Mouse (Mus musculus): Measurements from ENCODE around the gene Tspan3.

DNA sequence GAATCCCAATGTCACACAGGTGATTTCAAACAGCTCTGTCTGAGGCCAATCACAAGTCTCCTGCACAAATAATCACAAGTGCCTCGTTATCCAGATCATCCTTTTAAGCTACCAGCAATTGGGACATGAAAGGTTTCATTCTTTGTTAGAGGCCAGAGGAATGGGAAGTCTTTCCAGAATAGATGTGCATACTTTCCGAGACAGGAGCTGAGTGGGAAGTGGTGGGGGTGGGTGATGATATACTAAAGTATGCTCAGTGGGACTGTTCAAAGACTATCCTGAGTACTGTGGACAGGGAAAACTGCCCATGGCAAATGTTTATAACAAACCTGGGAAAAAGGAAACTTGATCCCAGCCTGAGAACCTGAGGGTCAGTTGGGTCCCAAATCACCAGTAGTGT lies 5.8 kb downstream of the Tspan3 start:
- no peak for TF ChIP-seq CTCF (IDR thresholded peaks at IDR 0.05; ENCODE audit: control insufficient read depth, insufficient read depth, insufficient replicate concordance, low read depth, low read length)
- no peak for TF ChIP-seq POLR2A (IDR thresholded peaks at IDR 0.05; ENCODE audit: control insufficient read depth, low read depth, low read length)

Data from testis, adult 2 months (tissue).